Mouse (Mus musculus) stomach, postnatal 0 days (tissue): Measurements from ENCODE around the gene Hist1h3i.

ENCODE experiments used
- CTCF ChIP-seq: IDR thresholded peaks from 2 replicates; pipeline ENCODE4 v1.5.1; 2016; ENCODE audit warnings: antibody characterized with exemption, low read depth, mild to moderate bottlenecking, moderate library complexity
- EP300 ChIP-seq: optimal IDR thresholded peaks from 2 replicates; pipeline ENCODE3; 2016; ENCODE audit warnings: antibody characterized with exemption

DNA sequence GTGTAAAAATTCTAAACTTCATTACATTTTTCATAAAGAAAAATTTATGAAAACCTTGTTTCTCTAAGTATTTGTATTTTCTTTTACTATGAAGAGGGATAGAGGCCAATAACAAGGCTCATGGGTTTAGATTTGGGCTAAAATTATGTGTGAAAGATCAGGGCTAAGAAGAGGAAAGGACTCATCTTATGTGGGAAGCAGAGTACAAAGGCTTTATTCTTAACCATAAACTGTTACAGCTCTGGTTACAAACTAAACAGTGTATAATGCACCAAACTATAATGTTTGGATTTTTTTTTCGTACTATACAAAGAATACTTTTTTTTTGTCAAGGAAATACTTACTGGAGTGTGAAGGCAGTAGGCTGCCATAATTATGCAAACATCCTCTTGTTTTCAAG lies 27.5 kb downstream of the Hist1h3i start:
- TF ChIP-seq CTCF, result no peak
- no peak for TF ChIP-seq EP300
